Comparison of ENCODE assay signal across 8 mouse cellular contexts in genomic region chr12:65037546-65037937, GRCm38 (mm10). TPM values are rescaled to one million over a fixed set of nuclear protein-coding genes. Genes with fewer than 3 reads are reported as not detected.
DNase-seq lines count a peak whose midpoint lies in the region; ATAC-seq and TF ChIP-seq lines count a peak whose summit lies in the region.

No protein-coding gene starts in this region.

- WGBS in heart, embryonic 14.5 days: 17% methylated on average over 4 of the region's 4 CpGs
- WGBS in liver, embryonic 16.5 days (ENCODE audit: insufficient replicate concordance): 9% methylated on average over 4 of the region's 4 CpGs
- WGBS in stomach, embryonic 16.5 days: 20% methylated on average over 4 of the region's 4 CpGs
- 3% methylated on average over 4 of the region's 4 CpGs for WGBS in thymus, adult 2 months

- TF ChIP-seq POLR2A in thymus, adult 2 months (IDR thresholded peaks at IDR 0.05; ENCODE audit: control insufficient read depth, extremely low read depth, insufficient read depth, low read length, poor library complexity): no peak

- peaks cover 4 to 23% of the 10 kb centered on the region in 2 experiments; a peak in 3 of 4 replicates for H3K4me1 ChIP-seq in heart, embryonic 14.5 days (ENCODE audit: control insufficient read depth in 2 of 2, insufficient read depth in 2 of 2, low read length in 2 of 2)
- H3K4me1 ChIP-seq in liver, embryonic 16.5 days (ENCODE audit: control insufficient read depth, low read depth, low read length): peaks cover 18% of the 10 kb centered on the region
- peaks cover 11% of the 10 kb centered on the region; the same call in 1 of the 2 replicates for H3K4me1 ChIP-seq in stomach, embryonic 16.5 days (ENCODE audit: control insufficient read depth, insufficient read depth, low read length)
- peaks cover 2% of the 10 kb centered on the region; the same call in 1 of the 2 replicates for H3K4me1 ChIP-seq in thymus, adult 2 months (replicated peaks; ENCODE audit: control insufficient read depth, insufficient read depth, low read length)

- H3K4me2 ChIP-seq in heart, embryonic 14.5 days (ENCODE audit: low read length): peak overlapping the region; percentile 75
- H3K4me2 ChIP-seq in liver, embryonic 16.5 days (ENCODE audit: low read depth, low read length): peak overlapping the region; percentile 82
- peak overlapping the region; percentile 84 for H3K4me2 ChIP-seq in stomach, embryonic 16.5 days (ENCODE audit: low read depth, low read length)

- no peak for DNase-seq in heart, adult 9 months (ENCODE audit: low spot score in 2 of 2)
- peak; percentile 48 to 53 for DNase-seq in adrenal gland, postnatal 36 days
- DNase-seq in gonadal fat pad, adult 2 months (ENCODE audit: low read depth): peak; percentile 80
- DNase-seq in thymus, adult 2 months: no peak
- no peak for DNase-seq in layer of hippocampus, adult 11-12 months (ENCODE audit: low spot score)

- no peak for TF ChIP-seq CTCF in thymus, adult 2 months (IDR thresholded peaks at IDR 0.05; ENCODE audit: borderline replicate concordance, control insufficient read depth, extremely low read depth, insufficient read depth, low read length, poor library complexity)

- H3K27ac ChIP-seq in heart, embryonic 14.5 days (replicated peaks in 1 of 2; ENCODE audit: control insufficient read depth in 1 of 2, insufficient read depth in 1 of 2, low read depth in 2 of 2, low read length in 2 of 2): no peak overlapping the region
- H3K27ac ChIP-seq in liver, embryonic 16.5 days (ENCODE audit: low read length): no peak overlapping the region
- no peak overlapping the region for H3K27ac ChIP-seq in stomach, embryonic 16.5 days (ENCODE audit: low read length)
- H3K27ac ChIP-seq in thymus, adult 2 months (ENCODE audit: control insufficient read depth, insufficient read depth, low read length): no peak overlapping the region

- no peaks in the 10 kb centered on the region for H3K27me3 ChIP-seq in heart, embryonic 14.5 days (ENCODE audit: control insufficient read depth, insufficient read depth, low read length)
- no peaks in the 10 kb centered on the region for H3K27me3 ChIP-seq in liver, embryonic 16.5 days (ENCODE audit: control insufficient read depth, insufficient read depth, low read depth, low read length)
- H3K27me3 ChIP-seq in stomach, embryonic 16.5 days (ENCODE audit: control insufficient read depth, insufficient read depth, low read length): no peaks in the 10 kb centered on the region
- H3K27me3 ChIP-seq in thymus, adult 2 months (ENCODE audit: control insufficient read depth, insufficient read depth, low read length): no peaks in the 10 kb centered on the region

- H3K9me3 ChIP-seq in heart, embryonic 14.5 days (ENCODE audit: control insufficient read depth, low read length): no peaks in the 10 kb centered on the region
- H3K9me3 ChIP-seq in liver, embryonic 16.5 days (replicated peaks; ENCODE audit: control insufficient read depth, low read length): no peaks in the 10 kb centered on the region
- H3K9me3 ChIP-seq in stomach, embryonic 16.5 days (replicated peaks; ENCODE audit: control insufficient read depth, low read length): no peaks in the 10 kb centered on the region

- no peak for ATAC-seq in heart, embryonic 14.5 days (ENCODE audit: insufficient number of reproducible peaks, insufficient read depth, low FRiP score, low read depth)
- ATAC-seq in liver, embryonic 16.5 days (ENCODE audit: low read depth): no peak
- no peak for ATAC-seq in stomach, embryonic 16.5 days (ENCODE audit: insufficient read depth, low FRiP score)

- H3K9ac ChIP-seq in heart, embryonic 14.5 days (ENCODE audit: low read length): peak overlapping the region; percentile 87
- peak overlapping the region; percentile 85 for H3K9ac ChIP-seq in liver, embryonic 16.5 days (ENCODE audit: low read depth, low read length)
- H3K9ac ChIP-seq in stomach, embryonic 16.5 days (ENCODE audit: low read length): peak overlapping the region; percentile 54; the same call in 1 of the 2 replicates

- peaks cover 9% of the 10 kb centered on the region for H3K36me3 ChIP-seq in heart, embryonic 14.5 days (ENCODE audit: control insufficient read depth, insufficient read depth, low read length)
- 0 out of 2 replicates have a peak, but pooled peaks cover 5% of the 10 kb centered on the region for H3K36me3 ChIP-seq in liver, embryonic 16.5 days (ENCODE audit: control insufficient read depth, insufficient read depth)
- no peaks in the 10 kb centered on the region for H3K36me3 ChIP-seq in stomach, embryonic 16.5 days (ENCODE audit: control insufficient read depth, insufficient read depth, low read length)
- no peaks in the 10 kb centered on the region for H3K36me3 ChIP-seq in thymus, adult 2 months (ENCODE audit: control insufficient read depth, insufficient read depth, low read length)

- peak overlapping the region; percentile 12 to 69; a peak in 3 of 4 replicates for H3K4me3 ChIP-seq in heart, embryonic 14.5 days (ENCODE audit: control insufficient read depth in 1 of 2, insufficient read depth in 1 of 2, low read depth in 1 of 2, low read length in 2 of 2)
- H3K4me3 ChIP-seq in liver, embryonic 16.5 days (ENCODE audit: low read depth, low read length): peak overlapping the region; percentile 76
- peak overlapping the region; percentile 98 for H3K4me3 ChIP-seq in stomach, embryonic 16.5 days (replicated peaks; ENCODE audit: low read length)
- no peak overlapping the region for H3K4me3 ChIP-seq in thymus, adult 2 months (ENCODE audit: control insufficient read depth, insufficient read depth, low read length)

RNA-seq across cellular contexts. Expression of gene Prpf39, which starts 1.4 kb away (rescaled TPM):
- 32.9 and 34.4 TPM in 2 replicates for polyA plus RNA-seq in heart, embryonic 14.5 days (2014; fragmentation: Nextera tagmentation; extraction: Ambion mirVana)
- 10 to 100 TPM; 28.5 to 34.3 TPM for total RNA-seq in adrenal gland, postnatal 36 days (2021)
- polyA plus RNA-seq in gonadal fat pad, adult 2 months (2012; rRNA removed): 12.8 and 13.5 TPM in 2 replicates
- polyA plus RNA-seq in liver, embryonic 16.5 days (2015; fragmentation: Nextera tagmentation; extraction: Ambion mirVana): 13.6 and 16.4 TPM in 2 replicates
- 47.6 and 51.0 TPM in 2 replicates for polyA plus RNA-seq in stomach, embryonic 16.5 days (2015; fragmentation: Nextera tagmentation; extraction: Ambion mirVana)
- polyA plus RNA-seq in thymus, adult 2 months (2012; rRNA removed): 15.7 and 18.7 TPM in 2 replicates

RNA-seq across cellular contexts. Expression of gene Fkbp3, which starts 36.3 kb away (rescaled TPM):
- 492 and 495 TPM in 2 replicates for polyA plus RNA-seq in heart, embryonic 14.5 days (2014; fragmentation: Nextera tagmentation; extraction: Ambion mirVana)
- 100 to 1,000 TPM; 107 to 113 TPM for total RNA-seq in adrenal gland, postnatal 36 days (2021)
- 33.0 and 40.2 TPM in 2 replicates for polyA plus RNA-seq in gonadal fat pad, adult 2 months (2012; rRNA removed)
- polyA plus RNA-seq in liver, embryonic 16.5 days (2015; fragmentation: Nextera tagmentation; extraction: Ambion mirVana): 101 and 105 TPM in 2 replicates
- 229 and 327 TPM in 2 replicates for polyA plus RNA-seq in stomach, embryonic 16.5 days (2015; fragmentation: Nextera tagmentation; extraction: Ambion mirVana)
- polyA plus RNA-seq in thymus, adult 2 months (2012; rRNA removed): 42.7 and 49.9 TPM in 2 replicates

RNA-seq across cellular contexts. Expression of gene Fancm, which starts 37.9 kb away (rescaled TPM):
- 9.3 and 9.4 TPM in 2 replicates for polyA plus RNA-seq in heart, embryonic 14.5 days (2014; fragmentation: Nextera tagmentation; extraction: Ambion mirVana)
- 10 to 100 TPM in 1 of 2 experiments, 1 to 10 TPM in 1; 9.1 to 11.2 TPM for total RNA-seq in adrenal gland, postnatal 36 days (2021)
- polyA plus RNA-seq in gonadal fat pad, adult 2 months (2012; rRNA removed): 3.8 and 4.3 TPM in 2 replicates
- polyA plus RNA-seq in liver, embryonic 16.5 days (2015; fragmentation: Nextera tagmentation; extraction: Ambion mirVana): 3.2 and 4.0 TPM in 2 replicates
- polyA plus RNA-seq in stomach, embryonic 16.5 days (2015; fragmentation: Nextera tagmentation; extraction: Ambion mirVana): 4.3 and 4.4 TPM in 2 replicates
- polyA plus RNA-seq in thymus, adult 2 months (2012; rRNA removed): 4.3 and 6.6 TPM in 2 replicates

Comparison
In these comparisons a context has a peak if more than half of its experiments do, and no peak if none do; other contexts are left out.
1. DNase-seq: peak in adrenal gland, postnatal 36 days (2 of 2) and gonadal fat pad, adult 2 months (single experiment); none in heart, adult 9 months (0 of 2), thymus, adult 2 months (single experiment) and layer of hippocampus, adult 11-12 months (single experiment).
2. Peak in every context shown above with its lines, with median percentiles within 50 percentile points of each other: H3K4me2 ChIP-seq and H3K9ac ChIP-seq.